Mouse (Mus musculus) ZHBTc4 (cell line): Measurements from ENCODE around the gene Rasal3.
A peak's percentile ranks its signal among the peaks of the same experiment; 100 is the strongest.

Experiments
- DNase-seq: peaks from one replicate; pipeline ENCODE4 v3.0.0-alpha.2; 2011; ENCODE audit warnings: low read depth, low spot score

Rasal3 gene

DNA sequence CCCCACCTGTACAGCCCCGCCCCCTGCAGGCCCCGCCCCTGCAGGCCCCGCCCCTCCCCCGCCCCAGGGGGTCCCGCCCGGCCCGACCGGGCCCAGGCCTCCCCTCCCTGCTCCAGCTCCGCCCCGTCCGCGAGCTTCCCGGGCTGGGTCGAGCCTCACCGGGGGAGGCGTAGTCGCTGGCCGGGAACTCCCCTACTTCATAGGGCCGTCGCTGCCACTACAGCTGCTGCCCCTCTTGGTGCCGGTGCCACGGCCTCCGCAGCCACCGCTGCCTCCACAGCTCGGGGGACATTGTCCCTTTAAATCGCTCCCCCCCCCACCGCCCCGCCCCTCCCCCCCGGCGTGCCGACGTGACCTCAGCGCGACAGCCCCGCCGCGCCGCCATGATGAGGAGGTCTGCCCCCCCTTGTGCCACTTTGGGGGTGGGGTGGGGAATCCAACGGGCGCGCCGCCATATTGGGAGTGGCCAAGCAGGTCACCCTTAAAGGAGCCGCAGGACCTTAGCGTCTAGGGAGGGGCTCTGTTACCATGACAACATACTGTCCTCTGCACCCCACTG is 14.2 kb downstream of the Rasal3 start, which contains the start of gene Wiz:
Gene Wiz (minus strand): TSS at position 339 of the 559 bp plus-strand sequence.
- DNase-seq: peak; percentile 88

GRCm38 (mm10) chr17:32388370-32389100 is 14.8 kb downstream of the Rasal3 start:
- peak; percentile 23 for DNase-seq

DNA sequence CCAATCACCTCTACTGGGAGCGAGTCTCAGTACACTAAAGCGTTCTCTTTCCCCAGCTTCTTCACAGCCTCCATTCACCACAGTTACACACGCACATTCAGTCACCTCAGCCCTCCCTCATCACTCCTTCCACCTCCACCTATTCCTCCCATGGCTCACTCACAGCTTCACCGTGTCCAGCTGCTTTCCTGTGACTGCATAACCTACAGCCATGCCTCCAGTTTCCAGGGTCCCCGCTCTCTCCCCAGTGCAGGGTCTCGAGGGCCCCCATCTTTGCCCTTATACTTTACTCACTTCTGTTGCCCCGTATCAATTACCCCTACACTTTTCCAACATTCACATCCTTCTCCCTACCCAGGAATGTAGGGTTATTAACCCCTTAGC is 15.4 kb downstream of the Rasal3 start:
- DNase-seq: no peak

GRCm38 (mm10) chr17:32386659-32387432 is 16.5 kb downstream of the Rasal3 start:
- peak; percentile 67 for DNase-seq

- no peak for DNase-seq
These were observed 19.7 kb downstream of the Rasal3 start for GRCm38 (mm10) chr17:32383661-32384060.

- no peak for DNase-seq
These were observed 20.8 kb downstream of the Rasal3 start for GRCm38 (mm10) chr17:32382576-32382975.

DNA sequence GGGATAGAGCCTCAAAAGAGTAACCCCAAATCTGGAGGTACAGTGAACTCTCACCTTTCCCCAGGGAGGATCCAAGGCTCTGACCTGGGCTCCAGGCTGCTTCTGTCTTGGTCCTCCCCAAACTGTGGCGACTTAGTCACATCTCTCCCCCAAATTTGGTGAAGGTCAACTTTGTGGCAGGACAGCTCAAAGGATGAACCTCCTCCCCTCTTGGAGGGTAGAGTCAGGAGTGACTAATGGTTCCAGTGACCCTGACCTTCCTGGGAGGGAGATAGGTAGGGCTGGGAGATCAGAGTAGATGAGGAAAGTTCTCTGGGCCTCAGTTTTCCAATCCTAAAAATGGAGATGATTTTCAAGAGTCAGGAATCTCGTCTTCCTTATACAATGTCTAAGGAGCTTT is 24.6 kb downstream of the Rasal3 start:
- no peak for DNase-seq

- no peak for DNase-seq
These were observed 26.2 kb downstream of the Rasal3 start for GRCm38 (mm10) chr17:32377137-32377536.

GRCm38 (mm10) chr17:32376475-32376874 is 26.9 kb downstream of the Rasal3 start:
- DNase-seq: no peak

GRCm38 (mm10) chr17:32368991-32369578 is 34.3 kb downstream of the Rasal3 start:
- no peak for DNase-seq

DNA sequence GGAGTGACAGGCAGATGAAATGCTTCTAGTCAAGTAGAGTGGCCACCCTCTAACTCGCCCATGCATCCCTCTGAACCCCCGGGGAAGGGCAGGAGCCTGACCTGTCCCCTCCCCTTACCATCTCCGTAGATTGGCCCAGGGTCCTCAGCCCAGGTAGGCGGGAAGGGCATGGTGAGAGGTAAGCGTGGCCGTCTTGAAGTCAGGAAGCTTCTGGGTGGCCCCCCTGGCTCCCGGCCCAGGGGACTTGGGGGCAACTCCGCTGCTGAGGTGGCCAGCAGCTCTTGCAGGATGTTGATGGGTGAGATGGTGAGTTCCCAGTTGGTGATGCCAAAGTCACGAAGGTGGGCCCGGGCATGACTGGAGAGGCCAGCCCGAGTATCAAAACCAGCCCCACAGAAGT is 35.7 kb downstream of the Rasal3 start:
- DNase-seq: no peak

- no peak for DNase-seq
These were observed 38.1 kb downstream of the Rasal3 start for GRCm38 (mm10) chr17:32365296-32365695.

- DNase-seq: peak; percentile 17
These were observed 38.5 kb downstream of the Rasal3 start for GRCm38 (mm10) chr17:32364850-32365249.

- DNase-seq: peak; percentile 96
These were observed 39.1 kb downstream of the Rasal3 start for GRCm38 (mm10) chr17:32364331-32364730.

DNA sequence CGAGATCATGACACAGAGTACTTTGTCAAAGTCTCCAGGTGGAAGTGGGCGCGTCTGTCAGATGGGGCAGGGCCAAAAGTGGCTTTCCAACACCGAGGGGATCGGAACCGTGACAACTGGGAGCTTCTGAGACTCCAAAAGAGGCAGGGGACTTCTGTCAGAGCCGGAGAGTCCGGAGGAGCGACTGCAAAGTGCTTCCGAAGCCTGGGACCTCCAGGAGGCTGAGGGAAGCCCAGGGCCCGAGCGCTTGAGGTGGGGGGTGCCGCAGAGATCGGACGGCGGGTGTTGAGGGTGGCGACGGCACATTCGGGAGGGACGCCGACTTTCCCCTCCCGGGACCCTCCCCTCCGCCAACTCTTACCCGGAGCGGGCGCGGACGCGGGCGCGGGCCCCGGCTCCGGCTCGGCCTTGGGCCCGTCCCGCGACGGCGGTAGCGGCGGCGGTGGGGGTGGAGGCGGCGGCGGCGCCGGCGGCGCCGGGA is 39.5 kb downstream of the Rasal3 start:
- DNase-seq: peak; percentile 46

- no peak for DNase-seq
These were observed 40.7 kb downstream of the Rasal3 start for GRCm38 (mm10) chr17:32362686-32363085.

DNA sequence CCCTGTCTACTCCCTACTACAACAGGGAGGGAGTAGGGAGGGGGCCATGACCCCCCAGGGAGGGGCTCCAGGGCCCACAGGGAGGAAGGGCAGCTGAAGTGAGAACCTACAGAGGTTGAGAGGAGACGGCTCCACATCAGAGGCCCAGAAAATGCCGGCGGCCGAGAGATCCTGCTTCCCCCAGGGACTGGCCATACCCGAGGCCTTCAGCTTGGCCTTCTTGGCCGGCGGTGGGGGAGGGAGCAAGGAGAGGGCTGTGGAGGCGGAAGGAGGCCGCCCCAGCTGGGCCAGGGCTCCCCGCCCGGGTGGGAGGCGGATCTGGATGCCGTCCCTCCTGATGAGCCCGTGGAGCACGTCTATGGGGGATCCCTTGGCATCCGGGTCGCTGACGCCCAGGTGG is 43.5 kb downstream of the Rasal3 start:
- DNase-seq: no peak

DNA sequence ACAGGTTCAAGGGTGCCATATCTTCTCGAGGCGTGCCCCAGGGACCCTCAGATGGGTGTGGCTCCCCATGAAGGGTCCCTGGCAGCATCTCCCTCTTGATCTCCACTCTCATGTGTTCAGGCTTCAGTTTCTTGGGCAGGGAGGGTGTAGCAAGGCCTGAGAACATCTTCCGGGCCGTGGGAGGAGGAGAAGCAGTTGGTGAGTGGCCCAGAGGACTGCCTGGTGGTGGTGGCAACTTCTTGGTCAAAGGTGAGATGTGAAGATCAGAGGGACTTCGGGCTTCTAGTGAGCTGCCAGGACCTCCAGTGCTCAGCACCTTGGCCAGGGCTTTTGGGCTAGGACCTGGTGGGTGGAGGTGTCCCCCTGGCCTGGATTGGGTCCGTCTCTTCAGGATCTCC is 44.4 kb downstream of the Rasal3 start:
- no peak for DNase-seq

GRCm38 (mm10) chr17:32358192-32358942 is 45.0 kb downstream of the Rasal3 start:
- DNase-seq: no peak

DNA sequence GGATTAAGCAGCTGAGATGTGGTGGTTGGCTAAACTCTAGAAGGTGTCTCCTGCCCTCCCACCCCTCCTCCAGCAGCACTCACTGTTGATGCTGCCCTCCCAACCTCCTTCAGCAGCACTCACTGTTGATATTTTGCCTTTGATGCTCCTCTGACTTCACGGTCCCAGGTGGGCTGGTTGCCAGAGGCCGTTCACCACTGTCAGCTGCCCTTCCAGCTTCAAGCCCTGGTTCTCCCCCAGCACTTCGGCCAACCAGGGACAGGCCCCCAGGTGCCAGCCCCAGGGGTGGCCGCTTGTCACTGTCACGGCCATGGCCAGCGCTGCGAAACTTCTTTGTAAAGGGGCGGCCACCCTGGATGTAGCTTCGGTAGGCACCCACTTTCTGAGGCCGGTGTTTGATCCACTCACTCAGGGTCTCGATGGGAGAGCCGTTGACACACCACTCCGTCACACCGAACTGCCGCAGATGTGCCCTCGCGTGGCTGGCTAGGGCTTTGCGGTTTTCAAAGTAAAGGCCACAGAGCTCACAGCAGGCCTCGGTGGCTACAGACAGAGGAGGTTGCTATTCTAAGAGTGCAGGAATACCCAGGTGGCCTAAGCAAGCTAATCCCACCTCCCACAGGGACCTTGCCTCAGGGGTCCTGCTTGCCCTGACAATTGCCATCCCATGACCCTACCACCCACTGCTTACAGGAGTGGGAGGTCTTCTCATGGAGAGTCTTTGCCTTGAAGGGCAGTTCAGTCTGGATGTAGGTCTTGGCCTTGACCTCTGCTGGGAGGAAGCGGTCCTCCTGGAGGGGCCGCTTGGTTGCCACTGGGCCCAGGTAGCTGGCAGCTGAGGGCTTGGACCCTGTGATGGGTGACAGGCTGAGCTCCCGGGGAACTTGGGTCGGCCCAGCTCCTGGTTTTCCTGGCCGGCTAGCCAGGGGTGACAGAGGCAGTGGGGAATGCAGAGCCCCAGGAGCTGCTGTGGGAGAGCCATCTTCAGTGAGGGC is 46.3 kb downstream of the Rasal3 start:
- DNase-seq: peak; percentile 47
